Mouse (Mus musculus) olfactory bulb, adult 2 months (tissue): ENCODE results near the gene Sema3a.

Experiments used
- CTCF ChIP-seq: fragments of 200-500 bp; IDR thresholded peaks from 2 replicates; pipeline ENCODE4 v1.5.1; 2012; ENCODE audit warnings: low read depth, mild to moderate bottlenecking, low read length, moderate library complexity; ENCODE audit not compliant: insufficient read depth
- POLR2A ChIP-seq: fragments of 200-500 bp; IDR thresholded peaks from 2 replicates; pipeline ENCODE4 v1.6.1; 2012; ENCODE audit warnings: mild to moderate bottlenecking, low read depth, low read length, moderate library complexity; ENCODE audit not compliant: insufficient read depth

DNA sequence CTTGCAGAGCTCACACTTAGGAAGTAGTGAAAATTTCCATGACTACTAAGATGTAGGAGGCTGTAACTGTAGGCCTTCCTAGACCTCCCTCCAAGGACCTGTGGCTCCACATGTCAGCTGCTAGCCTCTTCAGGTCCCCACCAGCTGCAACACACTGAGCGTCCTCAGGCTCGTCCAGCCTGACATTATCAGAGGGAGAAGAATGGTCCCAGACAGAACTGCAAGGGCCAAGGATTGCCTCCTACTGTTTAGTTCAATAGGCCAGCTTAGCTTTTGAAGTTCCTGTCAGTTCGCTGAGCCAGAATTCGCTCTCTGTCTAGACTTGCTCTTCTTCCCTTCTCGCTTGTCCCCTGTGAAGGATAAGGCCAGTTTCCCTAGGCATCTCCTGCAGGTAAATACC lies 504.7 kb downstream of the Sema3a start:
- TF ChIP-seq POLR2A (no peak), CTCF (no peak)
